Mouse (Mus musculus) ES-E14 (cell line): ENCODE results near the gene Cpa4. TPM values are rescaled to one million over a fixed set of nuclear protein-coding genes. Genes with fewer than 3 reads are reported as not detected.

Experiments
- DNase-seq: peaks from one replicate; pipeline ENCODE4 v3.0.0-alpha.2; 2013; ENCODE audit warnings: low read depth, low spot score
- H3K27ac ChIP-seq: 2 replicates; pipeline ENCODE4 v1.5.1; 2012; ENCODE audit warnings: low read depth, mild to moderate bottlenecking, low read length, moderate library complexity, mixed read lengths; ENCODE audit not compliant: poor library complexity, insufficient read depth, severe bottlenecking
- H3K36me3 ChIP-seq: 2 replicates; pipeline ENCODE4 v1.6.1; 2012; ENCODE audit warnings: mild to moderate bottlenecking, low read length, moderate library complexity, mixed read lengths; ENCODE audit not compliant: control insufficient read depth, poor library complexity, insufficient read depth, severe bottlenecking
- H3K4me1 ChIP-seq, 2 experiments: fragments of 150-350 bp in 1 of 2; sonication (generic) in 1 of 2; 2 replicates each; pipeline ENCODE4 v1.6.1; 2012; ENCODE audit warnings: low read length in 2 of 2, mild to moderate bottlenecking in 1 of 2, mixed read lengths in 1 of 2; ENCODE audit not compliant: control insufficient read depth in 2 of 2, insufficient read depth in 2 of 2, poor library complexity in 1 of 2
- H3K4me3 ChIP-seq, 2 experiments: fragments of 150-350 bp in 1 of 2; sonication (generic) in 1 of 2; 2 replicates each; pipeline ENCODE4 v1.5.1; 2012; ENCODE audit warnings: low read length in 2 of 2, low read depth in 1 of 2, mild to moderate bottlenecking in 1 of 2, mixed read lengths in 1 of 2; ENCODE audit not compliant: insufficient read depth in 1 of 2, poor library complexity in 1 of 2, severe bottlenecking in 1 of 2
- H3K9ac ChIP-seq: 2 replicates; pipeline ENCODE4 v1.6.1; 2012; ENCODE audit warnings: low read depth, mild to moderate bottlenecking, low read length, mixed read lengths; ENCODE audit not compliant: poor library complexity, insufficient read depth, severe bottlenecking
- H3K9me3 ChIP-seq: fragments of 150-350 bp; sonication (generic); 2 replicates; pipeline ENCODE4 v1.6.1; 2012; ENCODE audit warnings: low read depth, mild to moderate bottlenecking, low read length; ENCODE audit not compliant: control insufficient read depth, insufficient read depth
- CHD2 ChIP-seq: IDR thresholded peaks from 2 replicates; pipeline ENCODE4 v1.6.1; 2014; ENCODE audit warnings: mild to moderate bottlenecking, low read depth, low read length, inconsistent platforms
- HCFC1 ChIP-seq: IDR thresholded peaks from 2 replicates; pipeline ENCODE4 v1.6.1; 2012; ENCODE audit warnings: low read length, inconsistent platforms, borderline replicate concordance; ENCODE audit not compliant: insufficient read depth
- MAFK ChIP-seq: IDR thresholded peaks from 2 replicates; pipeline ENCODE4 v1.6.1; 2014; ENCODE audit warnings: mild to moderate bottlenecking, low read depth, low read length, inconsistent platforms; ENCODE audit not compliant: insufficient read depth
- ZC3H11A ChIP-seq: IDR thresholded peaks from 2 replicates; pipeline ENCODE4 v1.6.1; 2012; ENCODE audit warnings: low read depth, mild to moderate bottlenecking, inconsistent platforms, low read length, borderline replicate concordance
- ZNF384 ChIP-seq: IDR thresholded peaks from 2 replicates; pipeline ENCODE4 v1.6.1; 2012; ENCODE audit warnings: low read depth, low read length, inconsistent platforms
- in situ Hi-C, 2 experiments: fragments of 600-800 bp; cut with MboI; formaldehyde crosslinking; loops; one replicate each; pipeline ENCODE4 v1.15.1; 2025; ENCODE audit warnings: low sequenced_read_pairs in 2 of 2, inconsistent platforms in 1 of 2; ENCODE audit not compliant: unreplicated experiment in 2 of 2
- total RNA-seq: library from RNA; depleted of rRNA; stranded (reverse); fragments of 300-350 nt; gene quantifications from 2 replicates; pipeline ENCODE4 v1.2.3, GENCODE M21; 2012

Cpa4 gene
- total RNA-seq, 1 experiment, result not detected

DNA sequence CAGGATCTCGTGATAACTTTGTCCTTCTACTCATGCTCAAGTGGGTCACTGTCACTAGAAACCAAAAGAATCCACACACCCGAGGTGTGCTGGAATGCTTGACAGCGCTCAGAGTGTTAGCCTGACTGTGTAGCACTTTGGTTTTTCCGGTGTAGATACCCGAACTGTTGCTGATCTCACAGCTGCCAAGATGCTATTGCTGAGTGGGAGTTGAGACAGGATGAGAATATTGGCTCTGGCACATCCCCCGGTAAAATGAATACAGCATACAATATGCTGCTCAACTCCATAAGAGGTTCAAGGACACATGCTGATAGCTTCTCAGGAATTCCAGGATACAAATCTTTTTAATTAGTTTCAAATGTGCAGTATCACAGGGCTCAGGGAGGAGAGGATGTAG, 39.4 kb upstream of the Cpa4 start:
- H3K4me1 ChIP-seq, result peaks cover 10 to 23% of the 10 kb centered on the region in 2 experiments; a peak in 3 of 4 replicates
- in situ Hi-C loops, result no loop called here
- H3K4me3 ChIP-seq, result no peak overlapping the region
- no peaks in the 10 kb centered on the region for H3K9me3 ChIP-seq
- no peaks in the 10 kb centered on the region for H3K36me3 ChIP-seq
- H3K9ac ChIP-seq, result no peak overlapping the region
- TF ChIP-seq HCFC1, result no peak
- TF ChIP-seq CHD2, result no peak
- no peak for TF ChIP-seq ZNF384
- TF ChIP-seq MAFK, result no peak
- no peak for TF ChIP-seq ZC3H11A
- DNase-seq, result no peak
- H3K27ac ChIP-seq, result no peak overlapping the region

DNA sequence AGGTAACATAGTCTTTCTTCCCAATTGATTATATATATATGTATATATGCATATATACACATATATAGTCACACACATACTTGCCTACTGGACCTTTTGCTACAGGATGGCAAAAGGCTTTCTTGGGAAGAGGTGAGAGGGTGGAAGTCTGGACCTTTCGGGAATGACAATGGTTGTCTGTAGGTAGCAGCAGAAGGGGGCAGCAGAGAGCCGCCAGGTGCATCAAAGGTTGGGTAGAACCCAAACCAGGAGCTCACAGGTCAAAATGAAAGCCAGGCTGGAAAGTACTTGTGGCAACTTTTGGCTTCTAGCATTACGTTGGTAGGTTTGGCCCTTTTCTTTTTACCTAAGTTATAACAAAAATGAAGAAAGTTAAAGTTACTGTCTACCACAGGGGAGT, 32.8 kb upstream of the Cpa4 start:
- H3K9me3 ChIP-seq, result no peaks in the 10 kb centered on the region
- no peak overlapping the region for H3K27ac ChIP-seq
- H3K36me3 ChIP-seq, result no peaks in the 10 kb centered on the region
- in situ Hi-C loops, result loop anchor here in 1 of 2 experiments (10.0 kb wide), 1 partner anchor 499 kb away; no protein-coding TSS in a partner anchor
- no peak overlapping the region for H3K4me3 ChIP-seq
- TF ChIP-seq MAFK (no peak), HCFC1 (no peak), ZC3H11A (peak; percentile 87), ZNF384 (no peak)
- H3K9ac ChIP-seq, result no peak overlapping the region
- peaks cover 0 to 1% of the 10 kb centered on the region in 2 experiments; a peak in 1 of 4 replicates for H3K4me1 ChIP-seq
- DNase-seq, result peak; percentile 64

DNA sequence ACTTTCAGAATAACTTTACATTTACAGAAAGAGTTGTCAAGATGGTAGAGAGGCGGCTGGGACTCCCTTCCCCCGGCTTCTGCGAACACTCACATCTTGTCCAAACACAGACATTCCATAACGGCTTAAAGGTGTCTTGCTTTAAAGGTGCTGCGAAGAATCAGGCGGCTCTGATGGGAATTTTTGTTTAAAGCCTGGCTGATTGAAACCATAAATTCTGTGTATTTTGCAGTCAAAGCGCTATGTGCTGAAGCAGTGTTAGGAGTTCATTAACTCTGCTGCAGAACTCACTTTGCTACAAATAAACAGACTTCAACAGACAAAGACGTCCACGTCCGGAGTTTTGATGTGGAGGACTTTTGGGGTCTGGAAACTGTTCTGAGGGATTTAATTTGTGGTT, 29.9 kb upstream of the Cpa4 start:
- no peak for DNase-seq
- in situ Hi-C loops, result loop anchor here in 1 of 2 experiments (10.0 kb wide), 1 partner anchor 497 kb away; no protein-coding TSS in a partner anchor
- H3K27ac ChIP-seq, result no peak overlapping the region
- TF ChIP-seq MAFK (no peak), ZC3H11A (no peak), HCFC1 (no peak), CHD2 (no peak), ZNF384 (no peak)
- H3K9ac ChIP-seq, result no peak overlapping the region
- no peaks in the 10 kb centered on the region for H3K36me3 ChIP-seq
- peaks cover 0 to 1% of the 10 kb centered on the region in 2 experiments; a peak in 1 of 4 replicates for H3K4me1 ChIP-seq
- H3K9me3 ChIP-seq, result no peaks in the 10 kb centered on the region
- no peak overlapping the region for H3K4me3 ChIP-seq

DNA sequence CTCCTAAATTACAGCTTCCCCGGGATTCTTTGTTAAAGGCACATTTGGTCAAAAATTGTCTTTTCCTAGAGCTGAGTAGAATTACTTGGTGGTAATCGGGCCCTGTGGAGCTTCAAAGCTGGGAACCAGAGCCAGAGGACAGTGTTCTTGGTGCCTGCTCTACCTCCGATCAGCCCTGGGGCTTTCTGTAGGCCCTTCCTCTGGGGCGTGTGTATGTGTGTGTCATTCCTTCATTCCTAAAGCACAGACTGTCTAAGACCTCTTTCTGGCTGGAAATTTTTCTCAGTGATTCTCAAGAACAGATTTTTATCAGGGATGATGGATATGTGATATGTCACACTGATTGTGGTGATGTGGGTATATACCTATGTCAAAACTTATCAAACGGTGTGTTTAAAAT, 29.4 kb upstream of the Cpa4 start:
- no peak overlapping the region for H3K27ac ChIP-seq
- no peaks in the 10 kb centered on the region for H3K9me3 ChIP-seq
- no peak overlapping the region for H3K4me3 ChIP-seq
- H3K9ac ChIP-seq, result no peak overlapping the region
- TF ChIP-seq MAFK (no peak), HCFC1 (no peak), CHD2 (no peak), ZNF384 (no peak), ZC3H11A (no peak)
- DNase-seq, result no peak
- H3K36me3 ChIP-seq, result no peaks in the 10 kb centered on the region
- in situ Hi-C loops, result loop anchor here in 1 of 2 experiments (10.0 kb wide), 1 partner anchor 496 kb away; no protein-coding TSS in a partner anchor
- H3K4me1 ChIP-seq, result peaks cover 1% of the 10 kb centered on the region in 2 experiments; a peak in 2 of 4 replicates
